Mouse (Mus musculus): ENCODE results near the gene Tmem175. TPM values are rescaled to one million over a fixed set of nuclear protein-coding genes. Genes with fewer than 3 reads are reported as not detected.

Tmem175 gene
- polyA plus RNA-seq, 1 experiment from 2014 or later: 22.2 TPM

DNA sequence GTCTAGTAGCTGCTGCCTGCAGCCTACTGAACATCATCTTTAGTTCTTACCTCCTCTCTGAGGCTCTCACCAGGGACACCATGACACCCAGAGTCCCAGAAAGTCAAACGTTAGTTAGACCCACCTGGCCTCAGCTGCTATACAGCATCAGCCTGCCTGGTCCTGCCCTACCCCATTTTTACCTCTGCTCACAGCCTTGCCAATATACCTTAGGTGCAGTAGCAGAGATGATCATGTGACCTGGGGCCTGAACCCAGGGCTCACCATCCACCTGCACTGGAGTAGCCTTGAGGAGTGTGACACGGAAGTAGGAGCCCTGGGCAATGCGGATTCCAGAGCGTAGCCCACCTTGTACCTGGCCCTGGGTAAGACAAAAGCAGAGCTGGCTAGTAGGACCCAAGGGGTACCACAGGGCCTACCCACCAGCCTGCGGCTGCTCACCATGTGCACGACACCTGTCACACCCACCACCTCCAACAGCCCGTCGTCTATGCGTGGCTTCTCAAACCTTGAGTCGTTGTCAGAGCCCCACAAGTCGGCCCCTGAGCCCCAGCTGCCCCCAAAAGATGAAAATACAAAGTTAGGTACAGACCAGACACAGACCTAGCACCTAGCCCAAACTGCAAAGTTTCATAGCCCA is 19.5 kb downstream of the Tmem175 start:
- Histone ChIP-seq H3K9me3 (replicated peaks; ENCODE audit: control insufficient read depth, low read length) (no peaks in the 10 kb centered on the region), H3K4me2 (no peak overlapping the region), H3K27ac (ENCODE audit: low read depth, low read length) (no peak overlapping the region), H3K4me3 (ENCODE audit: low read depth, low read length) (no peak overlapping the region), H3K27me3 (ENCODE audit: control insufficient read depth, insufficient read depth, low read length) (no peaks in the 10 kb centered on the region), H3K4me1 (ENCODE audit: control insufficient read depth, insufficient read depth, low read length) (no peaks in the 10 kb centered on the region), H3K9ac (ENCODE audit: low read depth, low read length) (no peak overlapping the region), H3K36me3 (ENCODE audit: control insufficient read depth, insufficient read depth, low read length) (peaks cover 17% of the 10 kb centered on the region; the same call in 1 of the 2 replicates)
- WGBS (ENCODE audit: insufficient replicate concordance): 84% methylated on average over 11 of the region's 11 CpGs
- ATAC-seq (replicated peaks; ENCODE audit: insufficient number of reproducible peaks, low FRiP score, low TSS enrichment): no peak

DNA sequence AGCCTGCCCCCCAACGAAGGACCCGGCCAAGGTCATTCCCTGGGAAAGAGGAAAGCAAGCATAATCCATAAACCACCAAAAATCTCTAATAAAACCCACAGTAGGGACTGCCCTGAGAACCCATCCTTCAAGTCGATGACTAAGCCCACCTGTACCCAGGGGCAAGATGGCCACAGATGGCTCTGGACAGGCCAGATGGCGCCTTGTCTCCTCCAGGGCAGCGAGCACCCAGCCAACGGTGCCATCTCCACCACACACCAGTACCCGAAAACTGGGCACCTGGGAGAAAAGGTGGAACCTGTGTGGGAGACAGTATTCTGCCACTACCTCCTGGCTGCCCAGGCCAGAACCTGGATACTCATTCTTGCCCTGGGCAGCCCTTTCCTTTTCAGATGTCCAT is 20.8 kb downstream of the Tmem175 start:
- H3K36me3 ChIP-seq (ENCODE audit: control insufficient read depth, insufficient read depth, low read length): peaks cover 16% of the 10 kb centered on the region

DNA sequence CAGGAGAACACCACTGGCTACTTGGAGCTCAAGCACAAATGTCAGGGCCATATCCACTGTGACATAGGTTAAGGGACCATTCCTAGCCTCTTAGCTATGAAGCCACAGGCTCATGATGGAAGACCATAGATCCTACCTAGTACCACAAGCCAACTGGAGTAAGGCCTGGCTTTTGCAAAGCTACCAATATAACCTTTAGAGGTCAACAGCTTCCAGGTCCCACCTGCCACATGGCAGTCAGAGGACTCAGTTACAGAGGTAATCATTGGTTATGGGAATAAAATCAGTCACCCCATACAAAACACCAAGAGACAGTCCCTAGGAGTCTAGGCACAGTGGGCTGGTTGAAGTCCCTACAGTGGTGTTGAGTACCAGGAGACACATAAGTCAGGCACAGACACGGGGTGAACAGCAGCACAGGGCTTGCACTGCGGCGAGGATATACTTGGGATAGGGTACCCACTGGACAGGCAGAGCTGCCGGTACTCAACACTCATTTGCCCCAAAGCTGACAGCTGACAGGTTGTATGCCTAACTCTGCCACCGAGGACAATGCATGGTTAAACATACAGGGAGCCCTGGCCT is 21.7 kb downstream of the Tmem175 start:
- no peaks in the 10 kb centered on the region for H3K27me3 ChIP-seq (ENCODE audit: control insufficient read depth, insufficient read depth, low read length)
- no peaks in the 10 kb centered on the region for H3K4me1 ChIP-seq (ENCODE audit: control insufficient read depth, insufficient read depth, low read length)
- H3K9me3 ChIP-seq (replicated peaks; ENCODE audit: control insufficient read depth, low read length): no peaks in the 10 kb centered on the region
- no peak for ATAC-seq (replicated peaks; ENCODE audit: insufficient number of reproducible peaks, low FRiP score, low TSS enrichment)
- no peak overlapping the region for H3K4me2 ChIP-seq
- 82% methylated on average over 5 of the region's 5 CpGs for WGBS (ENCODE audit: insufficient replicate concordance)
- no peak overlapping the region for H3K4me3 ChIP-seq (ENCODE audit: low read depth, low read length)
- no peak overlapping the region for H3K27ac ChIP-seq (ENCODE audit: low read depth, low read length)
- peaks cover 15% of the 10 kb centered on the region for H3K36me3 ChIP-seq (ENCODE audit: control insufficient read depth, insufficient read depth, low read length)
- no peak overlapping the region for H3K9ac ChIP-seq (ENCODE audit: low read depth, low read length)

More for the DNA sequence above, 20.8 kb downstream of the Tmem175 start:
- no peaks in the 10 kb centered on the region for H3K4me1 ChIP-seq (ENCODE audit: control insufficient read depth, insufficient read depth, low read length)
- no peak overlapping the region for H3K27ac ChIP-seq (ENCODE audit: low read depth, low read length)
- no peaks in the 10 kb centered on the region for H3K27me3 ChIP-seq (ENCODE audit: control insufficient read depth, insufficient read depth, low read length)
- no peak overlapping the region for H3K4me2 ChIP-seq
- no peak overlapping the region for H3K4me3 ChIP-seq (ENCODE audit: low read depth, low read length)
- ATAC-seq (replicated peaks; ENCODE audit: insufficient number of reproducible peaks, low FRiP score, low TSS enrichment): no peak
- WGBS (ENCODE audit: insufficient replicate concordance): 81% methylated on average over 7 of the region's 7 CpGs
- H3K9me3 ChIP-seq (replicated peaks; ENCODE audit: control insufficient read depth, low read length): no peaks in the 10 kb centered on the region
- H3K9ac ChIP-seq (ENCODE audit: low read depth, low read length): no peak overlapping the region

GRCm38 (mm10) chr5:108651823-108652222 is 22.3 kb downstream of the Tmem175 start:
- Histone ChIP-seq H3K4me2 (no peak overlapping the region), H3K9ac (ENCODE audit: low read depth, low read length) (no peak overlapping the region), H3K4me1 (ENCODE audit: control insufficient read depth, insufficient read depth, low read length) (no peaks in the 10 kb centered on the region), H3K9me3 (replicated peaks; ENCODE audit: control insufficient read depth, low read length) (no peaks in the 10 kb centered on the region), H3K4me3 (ENCODE audit: low read depth, low read length) (no peak overlapping the region), H3K36me3 (ENCODE audit: control insufficient read depth, insufficient read depth, low read length) (peaks cover 14% of the 10 kb centered on the region), H3K27ac (ENCODE audit: low read depth, low read length) (no peak overlapping the region), H3K27me3 (ENCODE audit: control insufficient read depth, insufficient read depth, low read length) (no peaks in the 10 kb centered on the region)
- no peak for ATAC-seq (replicated peaks; ENCODE audit: insufficient number of reproducible peaks, low FRiP score, low TSS enrichment)
- 54% methylated on average over 1 of the region's 1 CpGs for WGBS (ENCODE audit: insufficient replicate concordance)

- Histone ChIP-seq H3K4me2 (no peak overlapping the region), H3K9me3 (replicated peaks; ENCODE audit: control insufficient read depth, low read length) (no peaks in the 10 kb centered on the region), H3K36me3 (ENCODE audit: control insufficient read depth, insufficient read depth, low read length) (peaks cover 8% of the 10 kb centered on the region), H3K4me1 (ENCODE audit: control insufficient read depth, insufficient read depth, low read length) (no peaks in the 10 kb centered on the region), H3K9ac (ENCODE audit: low read depth, low read length) (no peak overlapping the region), H3K27me3 (ENCODE audit: control insufficient read depth, insufficient read depth, low read length) (no peaks in the 10 kb centered on the region), H3K4me3 (ENCODE audit: low read depth, low read length) (no peak overlapping the region), H3K27ac (ENCODE audit: low read depth, low read length) (no peak overlapping the region)
- ATAC-seq (replicated peaks; ENCODE audit: insufficient number of reproducible peaks, low FRiP score, low TSS enrichment): no peak
- 88% methylated on average over 6 of the region's 6 CpGs for WGBS (ENCODE audit: insufficient replicate concordance)
Observed at GRCm38 (mm10) chr5:108653341-108653740, 23.8 kb downstream of the Tmem175 start.

- Histone ChIP-seq H3K9ac (ENCODE audit: low read depth, low read length) (no peak overlapping the region), H3K4me3 (ENCODE audit: low read depth, low read length) (no peak overlapping the region), H3K36me3 (ENCODE audit: control insufficient read depth, insufficient read depth, low read length) (peaks cover 8% of the 10 kb centered on the region), H3K4me2 (no peak overlapping the region), H3K4me1 (ENCODE audit: control insufficient read depth, insufficient read depth, low read length) (peaks cover 1% of the 10 kb centered on the region), H3K9me3 (replicated peaks; ENCODE audit: control insufficient read depth, low read length) (no peaks in the 10 kb centered on the region), H3K27me3 (ENCODE audit: control insufficient read depth, insufficient read depth, low read length) (no peaks in the 10 kb centered on the region), H3K27ac (ENCODE audit: low read depth, low read length) (no peak overlapping the region)
- 86% methylated on average over 10 of the region's 10 CpGs for WGBS (ENCODE audit: insufficient replicate concordance)
- no peak for ATAC-seq (replicated peaks; ENCODE audit: insufficient number of reproducible peaks, low FRiP score, low TSS enrichment)
Observed at GRCm38 (mm10) chr5:108654444-108654990, 24.9 kb downstream of the Tmem175 start.

GRCm38 (mm10) chr5:108655381-108655780 is 25.8 kb downstream of the Tmem175 start:
- Histone ChIP-seq H3K4me2 (no peak overlapping the region), H3K27me3 (ENCODE audit: control insufficient read depth, insufficient read depth, low read length) (no peaks in the 10 kb centered on the region), H3K36me3 (ENCODE audit: control insufficient read depth, insufficient read depth, low read length) (peaks cover 8% of the 10 kb centered on the region), H3K4me3 (ENCODE audit: low read depth, low read length) (no peak overlapping the region), H3K27ac (ENCODE audit: low read depth, low read length) (no peak overlapping the region), H3K9ac (ENCODE audit: low read depth, low read length) (no peak overlapping the region), H3K4me1 (ENCODE audit: control insufficient read depth, insufficient read depth, low read length) (peaks cover 6% of the 10 kb centered on the region), H3K9me3 (replicated peaks; ENCODE audit: control insufficient read depth, low read length) (no peaks in the 10 kb centered on the region)
- ATAC-seq (replicated peaks; ENCODE audit: insufficient number of reproducible peaks, low FRiP score, low TSS enrichment): no peak
- 91% methylated on average over 9 of the region's 9 CpGs for WGBS (ENCODE audit: insufficient replicate concordance)

- no peaks in the 10 kb centered on the region for H3K9me3 ChIP-seq (replicated peaks; ENCODE audit: control insufficient read depth, low read length)
- no peak overlapping the region for H3K4me2 ChIP-seq
- H3K27ac ChIP-seq (ENCODE audit: low read depth, low read length): no peak overlapping the region
- no peak overlapping the region for H3K4me3 ChIP-seq (ENCODE audit: low read depth, low read length)
- peaks cover 8% of the 10 kb centered on the region for H3K36me3 ChIP-seq (ENCODE audit: control insufficient read depth, insufficient read depth, low read length)
- no peak for ATAC-seq (replicated peaks; ENCODE audit: insufficient number of reproducible peaks, low FRiP score, low TSS enrichment)
- WGBS (ENCODE audit: insufficient replicate concordance): 88% methylated on average over 15 of the region's 15 CpGs
- H3K4me1 ChIP-seq (ENCODE audit: control insufficient read depth, insufficient read depth, low read length): peaks cover 6% of the 10 kb centered on the region
- no peak overlapping the region for H3K9ac ChIP-seq (ENCODE audit: low read depth, low read length)
- H3K27me3 ChIP-seq (ENCODE audit: control insufficient read depth, insufficient read depth, low read length): no peaks in the 10 kb centered on the region
Observed at GRCm38 (mm10) chr5:108655891-108656650, 26.5 kb downstream of the Tmem175 start.
